Mouse (Mus musculus) thymus, adult 2 months (tissue): ENCODE results near the gene Ermp1.

ENCODE experiments used
- CTCF ChIP-seq: fragments of 200-500 bp; IDR thresholded peaks from 2 replicates; pipeline ENCODE4 v1.5.1; 2012; ENCODE audit warnings: mild to moderate bottlenecking, control low read depth, low read length, moderate library complexity, borderline replicate concordance; ENCODE audit not compliant: control insufficient read depth, poor library complexity, insufficient read depth; ENCODE audit errors: extremely low read depth
- POLR2A ChIP-seq: fragments of 200-500 bp; IDR thresholded peaks from 2 replicates; pipeline ENCODE4 v1.6.1; 2012; ENCODE audit warnings: mild to moderate bottlenecking, low read length, control low read depth, moderate library complexity; ENCODE audit not compliant: control insufficient read depth, poor library complexity, insufficient read depth; ENCODE audit errors: extremely low read depth

- TF ChIP-seq CTCF (no peak), POLR2A (no peak)
Measured at GRCm38 (mm10) chr19:29696840-29697239, 48.6 kb upstream of the Ermp1 start.
